Mouse (Mus musculus) frontal cortex, adult (tissue): Measurements from ENCODE around the gene Lpp.

Experiments
- ATAC-seq: cut with Nextera tagmentation; 2 replicates; pipeline ENCODE4 v1.9.2; 2017; ENCODE audit warnings: mild to moderate bottlenecking, moderate library complexity, mixed read lengths; ENCODE audit not compliant: low TSS enrichment

The Lpp gene

GRCm38 (mm10) chr16:24392651-24393555, at the start of gene Lpp:
Lpp (plus strand) TSS chr16:24393507.
- ATAC-seq: peak; percentile 66

GRCm38 (mm10) chr16:24347582-24348411, 45.5 kb upstream of the Lpp start:
- ATAC-seq: peak; percentile 93

- no peak for ATAC-seq
Measured at GRCm38 (mm10) chr16:24350306-24350705, 43.0 kb upstream of the Lpp start.

- ATAC-seq: no peak
Measured at GRCm38 (mm10) chr16:24350751-24351150, 42.6 kb upstream of the Lpp start.

GRCm38 (mm10) chr16:24351811-24352210, 41.5 kb upstream of the Lpp start:
- ATAC-seq: no peak

GRCm38 (mm10) chr16:24353816-24354215, 39.5 kb upstream of the Lpp start:
- ATAC-seq: no peak

GRCm38 (mm10) chr16:24361667-24362066, 31.6 kb upstream of the Lpp start:
- no peak for ATAC-seq

GRCm38 (mm10) chr16:24364030-24364687, 29.1 kb upstream of the Lpp start:
- no peak for ATAC-seq

- ATAC-seq: peak; percentile 80
Measured at GRCm38 (mm10) chr16:24365900-24366299, 27.4 kb upstream of the Lpp start.

- 0 out of 2 replicates have a peak, but pooled peaks have one; percentile 44 for ATAC-seq
Measured at GRCm38 (mm10) chr16:24367071-24367470, 26.2 kb upstream of the Lpp start.

GRCm38 (mm10) chr16:24367506-24367905, 25.8 kb upstream of the Lpp start:
- no peak for ATAC-seq

- ATAC-seq: no peak
Measured at GRCm38 (mm10) chr16:24376478-24376877, 16.8 kb upstream of the Lpp start.

GRCm38 (mm10) chr16:24390596-24390995, 2.7 kb upstream of the Lpp start:
- ATAC-seq: peak; percentile 84

GRCm38 (mm10) chr16:24391111-24391510, 2.2 kb upstream of the Lpp start:
- no peak for ATAC-seq

- ATAC-seq: no peak
Measured at GRCm38 (mm10) chr16:24391901-24392300, 1.4 kb upstream of the Lpp start.

- ATAC-seq: no peak
Measured at GRCm38 (mm10) chr16:24393556-24394210, 376 bp downstream of the Lpp start.

GRCm38 (mm10) chr16:24394211-24394991, 1.1 kb downstream of the Lpp start:
- ATAC-seq: no peak

GRCm38 (mm10) chr16:24395100-24395499, 1.8 kb downstream of the Lpp start:
- ATAC-seq: no peak

GRCm38 (mm10) chr16:24396504-24396903, 3.2 kb downstream of the Lpp start:
- no peak for ATAC-seq

GRCm38 (mm10) chr16:24398476-24398875, 5.2 kb downstream of the Lpp start:
- ATAC-seq: no peak

- no peak for ATAC-seq
Measured at GRCm38 (mm10) chr16:24398893-24399292, 5.6 kb downstream of the Lpp start.
